Mouse (Mus musculus) mouse trophoblast stem cell (cell line): ENCODE results near the gene Elp1.

Experiments
- in situ Hi-C, 2 experiments: fragments of 300-500 bp; cut with MseI, MboI; formaldehyde crosslinking; loops; 2 replicates in 1 of 2; 3 replicates in 1 of 2; pipeline ENCODE4 v1.15.1; 2025

The Elp1 gene

GRCm38 (mm10) chr4:56702234-56702633 lies 99.9 kb downstream of the Elp1 start:
- in situ Hi-C loops: no loop called here
